Mouse (Mus musculus): ENCODE data around the gene Mfsd12.

DNA sequence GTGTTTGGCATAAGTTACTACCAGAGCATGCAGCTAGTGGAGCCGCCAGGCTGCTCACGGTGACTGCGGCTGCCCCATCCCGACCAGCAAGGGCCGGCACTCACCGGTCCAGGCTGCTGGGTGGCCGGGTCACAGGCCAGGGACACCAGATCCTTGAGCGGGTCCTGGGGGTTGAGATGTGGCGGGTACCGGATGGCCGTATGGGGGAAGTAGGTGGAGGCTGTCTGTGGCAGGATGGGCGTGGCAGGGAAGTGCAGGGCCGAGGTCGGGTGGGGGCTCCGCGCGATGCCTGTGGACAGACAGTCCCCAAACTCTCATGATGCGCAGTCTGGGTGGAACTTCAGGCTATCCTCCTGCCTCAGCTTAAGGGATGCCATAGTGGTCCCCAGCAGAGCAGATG, 47.4 kb downstream of the Mfsd12 start:
- TF ChIP-seq CTCF (IDR thresholded peaks at IDR 0.05; ENCODE audit: low read depth, low read length) (no peak), POLR2A (IDR thresholded peaks at IDR 0.05; ENCODE audit: borderline replicate concordance, low read depth, low read length) (no peak)

Measured in bone marrow macrophage, adult 2 months (primary cell).